Comparison of ENCODE assay signal across 8 mouse cellular contexts in genomic region chr10:122802218-122802617, GRCm38 (mm10).
DNase-seq lines count a peak whose midpoint lies in the region; ATAC-seq and TF ChIP-seq lines count a peak whose summit lies in the region.

No protein-coding gene starts in this region.

- H3K4me1 ChIP-seq in testis, adult 2 months (ENCODE audit: control insufficient read depth, insufficient read depth, low read length): peaks cover 5% of the 10 kb centered on the region
- peaks cover 26% of the 10 kb centered on the region for H3K4me1 ChIP-seq in liver, embryonic 12.5 days

- no peaks in the 10 kb centered on the region; the same call in 1 of the 2 replicates for H3K9me3 ChIP-seq in liver, embryonic 12.5 days (replicated peaks)

- WGBS in liver, embryonic 12.5 days (ENCODE audit: insufficient replicate concordance): 24% methylated on average over 29 of the region's 30 CpGs

- peak overlapping the region; percentile 55 for H3K4me3 ChIP-seq in gastrocnemius, adult 2 months
- H3K4me3 ChIP-seq in testis, adult 2 months (ENCODE audit: control insufficient read depth, low read depth, low read length): peak overlapping the region; percentile 10
- H3K4me3 ChIP-seq in liver, embryonic 12.5 days: peak overlapping the region; percentile 41

- no peak overlapping the region for H3K27ac ChIP-seq in gastrocnemius, adult 2 months
- H3K27ac ChIP-seq in testis, adult 2 months (ENCODE audit: control insufficient read depth, insufficient read depth, low read depth, low read length): no peak overlapping the region
- no peak overlapping the region for H3K27ac ChIP-seq in liver, embryonic 12.5 days

- H3K27me3 ChIP-seq in testis, adult 2 months (ENCODE audit: control insufficient read depth, insufficient read depth, low read length): no peaks in the 10 kb centered on the region
- no peaks in the 10 kb centered on the region for H3K27me3 ChIP-seq in liver, embryonic 12.5 days (replicated peaks)

- intact Hi-C loops in gastrocnemius, adult 2 months (cut with DNase I): loop anchor here (2.0 to 5.0 kb wide), 2 partner anchors 249 to 290 kb away; no protein-coding TSS in a partner anchor

- peak overlapping the region; percentile 63 for H3K4me2 ChIP-seq in liver, embryonic 12.5 days

- no peak for ATAC-seq in liver, embryonic 12.5 days
- no peak for ATAC-seq in erythroid progenitor cell, adult 5-6 weeks (replicated peaks; ENCODE audit: low FRiP score, poor library complexity, severe bottlenecking)

- peak; percentile 24 for TF ChIP-seq CTCF in gastrocnemius, adult 2 months (IDR thresholded peaks at IDR 0.05)
- no peak for TF ChIP-seq CTCF in testis, adult 2 months (IDR thresholded peaks at IDR 0.05; ENCODE audit: control insufficient read depth, insufficient read depth, insufficient replicate concordance, low read depth, low read length)

- no peaks in the 10 kb centered on the region for H3K36me3 ChIP-seq in testis, adult 2 months (ENCODE audit: control insufficient read depth, insufficient read depth, low read length)
- no peaks in the 10 kb centered on the region for H3K36me3 ChIP-seq in liver, embryonic 12.5 days

- no peak for TF ChIP-seq POLR2A in testis, adult 2 months (IDR thresholded peaks at IDR 0.05; ENCODE audit: control insufficient read depth, low read depth, low read length)

- peak; percentile 44 for DNase-seq in gastrocnemius, adult 2 months
- no peak for DNase-seq in gastrocnemius, adult 8-10 months (ENCODE audit: low spot score in 2 of 2)
- DNase-seq in testis, postnatal 14 days (ENCODE audit: low spot score): no peak
- DNase-seq in thymus, postnatal 14 days: peak; percentile 75
- DNase-seq in adrenal gland, postnatal 10 days: no peak

- peak overlapping the region; percentile 39; the same call in 1 of the 2 replicates for H3K9ac ChIP-seq in liver, embryonic 12.5 days

Comparison
In these comparisons a context has a peak if more than half of its experiments do, and no peak if none do; other contexts are left out.
1. DNase-seq: peak in gastrocnemius, adult 2 months (single experiment) and thymus, postnatal 14 days (single experiment); none in gastrocnemius, adult 8-10 months (0 of 2), testis, postnatal 14 days (single experiment) and adrenal gland, postnatal 10 days (single experiment).
2. Peak in every context shown above with its lines, with median percentiles within 50 percentile points of each other: H3K4me3 ChIP-seq.